Mouse (Mus musculus): Measurements from ENCODE around the gene Azin2.

DNA sequence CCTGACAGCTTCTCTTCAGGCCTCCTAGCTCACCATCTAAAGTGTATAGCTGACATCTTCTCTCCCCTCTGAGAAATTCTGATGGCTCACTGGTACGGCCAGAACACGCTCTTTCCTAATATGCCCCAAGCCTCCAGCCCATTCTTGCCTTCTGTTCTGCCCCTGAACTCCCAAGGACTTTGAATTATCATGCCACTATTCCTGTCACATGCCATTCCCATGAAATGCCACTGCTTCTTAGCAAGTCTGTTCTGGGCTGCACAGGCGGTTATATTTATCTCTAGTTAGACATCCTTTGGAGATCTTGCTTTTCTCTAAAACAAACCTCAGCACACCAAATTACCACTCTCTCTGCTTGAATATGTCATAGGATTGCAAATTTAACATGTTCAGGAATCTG is 38.6 kb downstream of the Azin2 start:
- TF ChIP-seq POLR2A (IDR thresholded peaks at IDR 0.05; ENCODE audit: extremely low read depth, insufficient read depth, low read length) (no peak), CTCF (IDR thresholded peaks at IDR 0.05; ENCODE audit: extremely low read depth, insufficient read depth, low read length) (no peak)

Measured in cortical plate, adult 2 months (tissue).